Mouse (Mus musculus) intestine, embryonic 16.5 days (tissue): ENCODE results near the gene Pitpnm1. TPM values are rescaled to one million over a fixed set of nuclear protein-coding genes. Genes with fewer than 3 reads are reported as not detected.

Experiments used
- ATAC-seq: fragments of 200-750 bp; cut with Nextera tagmentation; 2 replicates; pipeline ENCODE4 v1.8.0; 2017; ENCODE audit warnings: moderate TSS enrichment, moderate library complexity
- H3K27ac ChIP-seq: fragments of 300-500 bp; sonication (generic); 2 replicates; pipeline ENCODE4 v1.5.1; 2014; ENCODE audit warnings: mild to moderate bottlenecking, low read length
- H3K27me3 ChIP-seq: fragments of 300-500 bp; sonication (generic); replicated peaks from 2 replicates; pipeline ENCODE4 v1.6.1; 2014; ENCODE audit warnings: low read length, control low read depth, mixed read lengths; ENCODE audit not compliant: control insufficient read depth, insufficient read depth
- H3K36me3 ChIP-seq: fragments of 300-500 bp; sonication (generic); 2 replicates; pipeline ENCODE4 v1.6.1; 2014; ENCODE audit warnings: low read length, control low read depth; ENCODE audit not compliant: control insufficient read depth, insufficient read depth
- H3K4me1 ChIP-seq: fragments of 300-500 bp; sonication (generic); 2 replicates; pipeline ENCODE4 v1.6.1; 2014; ENCODE audit warnings: low read length, control low read depth, mixed read lengths; ENCODE audit not compliant: control insufficient read depth, insufficient read depth
- H3K4me2 ChIP-seq: fragments of 300-500 bp; sonication (generic); 2 replicates; pipeline ENCODE4 v1.6.1; 2014; ENCODE audit warnings: low read depth, low read length, control low read depth
- H3K4me3 ChIP-seq: fragments of 300-500 bp; sonication (generic); 2 replicates; pipeline ENCODE4 v1.5.1; 2014; ENCODE audit warnings: mild to moderate bottlenecking, low read length
- H3K9ac ChIP-seq: fragments of 300-500 bp; sonication (generic); 2 replicates; pipeline ENCODE4 v1.6.1; 2014; ENCODE audit warnings: low read depth, low read length
- H3K9me3 ChIP-seq: fragments of 300-500 bp; sonication (generic); 2 replicates; pipeline ENCODE4 v1.6.1; 2016; ENCODE audit warnings: low read length, control low read depth; ENCODE audit not compliant: control insufficient read depth
- WGBS: fragments of 180-500 bp; shearing (Covaris S2); extraction: QIAGEN DNeasy Blood & Tissue Kit; methylation state at CpG from one replicate; pipeline ENCODE4 v1.1.7; 2014; 5-methylcytosine and 5-hydroxymethylcytosine counted together
- polyA plus RNA-seq: library from polyadenylated mRNA; unstranded; fragments of >200 nt; fragmentation: Nextera tagmentation; extraction: Ambion mirVana; gene quantifications from 2 replicates; pipeline ENCODE4 v1.2.1, GENCODE M21; 2015

Gene Pitpnm1
- polyA plus RNA-seq, 1 experiment from 2014 or later, result 19.7 TPM

DNA sequence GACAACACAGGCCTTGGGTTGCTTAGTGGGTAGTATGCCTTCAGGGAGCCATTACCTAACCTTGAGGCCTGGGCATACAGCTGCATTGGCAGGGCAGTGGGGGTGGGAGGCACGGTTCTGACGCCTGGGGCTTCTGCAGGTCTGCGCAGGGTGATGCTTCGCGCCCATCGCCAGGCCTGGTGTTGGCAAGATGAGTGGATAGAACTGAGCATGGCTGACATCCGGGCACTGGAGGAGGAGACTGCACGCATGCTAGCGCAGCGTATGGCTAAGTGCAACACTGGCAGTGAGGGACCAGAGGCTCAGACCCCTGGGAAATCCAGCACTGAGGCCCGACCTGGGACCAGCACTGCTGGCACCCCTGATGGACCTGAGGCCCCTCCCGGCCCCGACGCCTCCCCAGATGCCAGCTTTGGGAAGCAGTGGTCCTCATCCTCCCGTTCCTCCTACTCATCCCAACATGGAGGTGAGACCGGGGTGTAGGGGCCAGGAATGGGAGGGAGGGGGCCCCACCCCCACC lies 4.9 kb downstream of the Pitpnm1 start:
- Histone ChIP-seq H3K4me1 (peaks cover 13% of the 10 kb centered on the region), H3K27me3 (0 out of 2 replicates have a peak, but pooled peaks cover 4% of the 10 kb centered on the region), H3K27ac (no peak overlapping the region), H3K9me3 (no peaks in the 10 kb centered on the region), H3K4me3 (no peak overlapping the region), H3K4me2 (no peak overlapping the region), H3K36me3 (no peaks in the 10 kb centered on the region), H3K9ac (no peak overlapping the region)
- ATAC-seq, result no peak
- 93% methylated on average over 16 of the region's 16 CpGs for WGBS

DNA sequence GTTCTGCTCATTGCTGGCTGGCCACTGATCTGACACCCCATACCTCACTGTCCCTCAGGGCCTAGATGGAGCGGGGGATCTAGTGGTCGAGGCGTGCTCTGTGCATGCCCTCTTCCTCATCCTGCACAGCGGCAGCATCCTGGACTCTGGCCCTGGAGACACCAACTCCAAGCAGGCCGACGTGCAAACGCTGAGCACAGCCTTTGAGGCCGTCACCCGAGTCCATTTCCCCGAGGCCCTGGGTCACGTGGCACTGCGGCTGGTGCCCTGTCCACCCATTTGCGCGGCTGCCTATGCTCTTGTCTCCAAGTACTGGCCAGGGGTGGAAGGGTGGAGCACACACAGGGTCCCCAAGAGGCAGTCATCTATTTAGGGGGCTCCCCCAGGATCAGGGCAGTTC lies 6.9 kb downstream of the Pitpnm1 start:
- no peak overlapping the region for H3K4me2 ChIP-seq
- no peaks in the 10 kb centered on the region for H3K27me3 ChIP-seq
- no peak overlapping the region for H3K9ac ChIP-seq
- H3K4me3 ChIP-seq, result no peak overlapping the region
- H3K9me3 ChIP-seq, result no peaks in the 10 kb centered on the region
- no peak for ATAC-seq
- H3K4me1 ChIP-seq, result no peaks in the 10 kb centered on the region
- H3K27ac ChIP-seq, result no peak overlapping the region
- H3K36me3 ChIP-seq, result no peaks in the 10 kb centered on the region
- 90% methylated on average over 14 of the region's 14 CpGs for WGBS

DNA sequence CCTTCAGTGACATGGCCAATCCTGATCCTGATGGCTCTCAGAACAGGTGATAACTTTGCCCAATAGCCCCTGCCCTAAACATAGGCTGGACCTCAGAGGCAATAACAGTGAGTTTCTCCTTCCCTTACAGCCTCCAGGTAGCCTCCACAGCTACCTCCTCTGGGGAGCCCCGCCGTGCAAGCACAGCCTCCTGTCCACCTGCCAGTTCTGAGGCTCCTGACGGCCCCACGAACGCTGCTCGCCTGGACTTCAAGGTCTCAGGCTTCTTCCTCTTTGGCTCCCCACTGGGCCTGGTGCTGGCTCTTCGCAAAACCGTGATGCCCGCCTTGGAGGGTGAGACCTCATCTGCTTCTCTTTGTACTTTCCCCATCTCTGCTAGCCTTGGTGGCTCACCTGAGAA lies 8.7 kb downstream of the Pitpnm1 start:
- no peaks in the 10 kb centered on the region for H3K9me3 ChIP-seq
- no peak overlapping the region for H3K4me3 ChIP-seq
- peaks cover 10% of the 10 kb centered on the region for H3K4me1 ChIP-seq
- no peaks in the 10 kb centered on the region for H3K36me3 ChIP-seq
- no peak overlapping the region for H3K4me2 ChIP-seq
- no peak overlapping the region for H3K9ac ChIP-seq
- H3K27me3 ChIP-seq, result no peaks in the 10 kb centered on the region
- WGBS, result 85% methylated on average over 9 of the region's 9 CpGs
- no peak overlapping the region for H3K27ac ChIP-seq
- no peak for ATAC-seq

DNA sequence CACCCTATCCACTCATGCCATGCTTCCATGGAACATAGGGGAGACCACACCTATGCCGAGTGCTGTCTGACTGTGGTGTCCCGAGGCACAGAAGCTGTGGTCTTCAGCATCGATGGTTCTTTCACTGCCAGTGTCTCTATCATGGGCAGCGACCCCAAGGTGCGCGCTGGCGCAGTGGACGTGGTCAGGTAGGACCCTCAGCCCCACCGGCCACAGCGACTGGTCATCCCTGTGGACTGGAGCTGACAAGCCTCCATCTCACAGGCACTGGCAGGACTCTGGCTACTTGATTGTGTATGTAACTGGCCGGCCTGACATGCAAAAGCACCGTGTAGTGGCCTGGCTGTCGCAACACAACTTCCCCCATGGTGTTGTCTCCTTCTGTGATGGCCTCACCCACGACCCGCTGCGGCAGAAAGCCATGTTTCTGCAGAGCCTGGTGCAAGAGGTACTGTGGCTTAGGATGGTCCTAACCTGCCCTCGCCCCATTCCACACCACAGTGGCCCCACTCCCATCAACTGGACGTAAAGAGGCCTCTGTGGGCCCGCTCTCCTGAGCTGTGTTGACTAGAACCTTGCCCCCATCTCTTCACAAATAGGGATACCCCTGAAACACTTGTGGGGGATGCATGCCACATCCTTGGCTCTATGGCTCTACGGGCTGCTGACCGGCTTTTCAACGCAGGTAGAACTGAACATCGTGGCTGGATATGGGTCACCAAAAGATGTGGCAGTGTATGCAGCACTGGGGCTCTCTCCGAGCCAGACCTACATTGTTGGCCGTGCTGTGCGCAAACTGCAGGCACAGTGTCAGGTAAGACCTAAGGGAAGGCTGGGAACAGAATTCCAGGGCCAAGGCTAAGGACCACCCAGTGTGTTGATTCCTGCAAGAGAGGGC lies 12.5 kb downstream of the Pitpnm1 start:
- peaks cover 20% of the 10 kb centered on the region for H3K36me3 ChIP-seq

DNA sequence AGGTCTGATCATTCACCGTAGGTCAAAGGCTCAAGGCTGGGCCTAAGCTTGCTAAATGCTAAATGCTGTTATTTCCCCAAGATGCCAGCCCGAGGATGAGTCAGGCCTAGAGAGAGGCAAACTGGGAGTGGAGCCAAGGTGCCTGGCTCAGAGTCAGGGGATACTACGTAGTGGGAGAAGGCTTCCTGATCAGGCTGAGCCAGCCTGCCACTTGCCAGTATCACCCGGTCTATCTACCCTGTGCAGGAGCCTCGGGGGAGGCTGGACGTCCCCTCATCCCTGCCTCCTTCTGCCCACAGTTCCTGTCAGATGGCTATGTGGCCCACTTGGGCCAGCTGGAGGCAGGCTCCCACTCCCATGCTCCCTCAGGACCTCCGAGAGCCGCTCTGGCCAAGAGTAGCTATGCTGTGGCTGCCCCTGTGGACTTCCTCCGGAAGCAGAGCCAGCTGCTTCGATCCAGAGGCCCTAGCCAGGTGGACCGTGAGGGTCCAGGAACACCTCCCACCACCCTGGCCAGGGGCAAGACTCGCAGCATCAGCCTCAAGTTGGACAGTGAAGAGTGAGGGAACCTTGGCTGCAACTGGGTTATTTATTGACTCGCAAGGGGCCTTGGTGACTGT lies 13.5 kb downstream of the Pitpnm1 start:
- peaks cover 23% of the 10 kb centered on the region for H3K4me1 ChIP-seq
- H3K9me3 ChIP-seq, result no peaks in the 10 kb centered on the region
- peaks cover 20% of the 10 kb centered on the region for H3K36me3 ChIP-seq
- peak overlapping the region; percentile 59 for H3K9ac ChIP-seq
- ATAC-seq, result peak; percentile 41
- peak overlapping the region; percentile 15 for H3K4me3 ChIP-seq
- WGBS, result 48% methylated on average over 13 of the region's 13 CpGs
- H3K4me2 ChIP-seq, result peak overlapping the region; percentile 33
- H3K27ac ChIP-seq, result peak overlapping the region; percentile 95
- H3K27me3 ChIP-seq, result no peaks in the 10 kb centered on the region

More for the DNA sequence above, 12.5 kb downstream of the Pitpnm1 start:
- Histone ChIP-seq H3K27ac (peak overlapping the region; percentile 95), H3K4me3 (no peak overlapping the region), H3K4me2 (no peak overlapping the region), H3K9ac (no peak overlapping the region), H3K27me3 (no peaks in the 10 kb centered on the region), H3K9me3 (no peaks in the 10 kb centered on the region), H3K4me1 (peaks cover 23% of the 10 kb centered on the region)
- WGBS, result 96% methylated on average over 26 of the region's 26 CpGs
- ATAC-seq, result no peak

DNA sequence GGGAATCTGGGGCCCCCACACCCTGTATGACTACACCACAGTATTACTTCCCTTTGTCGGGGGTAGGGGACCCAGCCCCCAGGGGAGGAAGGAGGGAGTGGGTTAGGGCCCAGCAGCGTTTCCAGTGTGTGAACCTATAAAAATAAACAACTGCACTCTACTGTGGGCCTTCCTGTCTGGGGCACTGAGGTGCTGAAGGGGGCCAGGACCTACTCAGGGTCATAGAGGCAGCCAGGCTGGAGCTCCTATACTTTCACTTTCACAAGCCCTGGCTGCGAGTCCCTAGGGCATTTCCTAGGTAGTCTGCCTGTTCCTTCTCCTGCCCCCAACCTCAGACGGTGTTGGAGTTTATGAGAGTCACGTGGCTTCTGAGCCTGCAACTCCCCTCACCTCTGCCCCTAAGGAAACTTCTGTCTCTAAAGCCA lies 14.0 kb downstream of the Pitpnm1 start:
- H3K27ac ChIP-seq, result peak overlapping the region; percentile 95
- H3K9me3 ChIP-seq, result no peaks in the 10 kb centered on the region
- H3K36me3 ChIP-seq, result peaks cover 20% of the 10 kb centered on the region
- peak overlapping the region; percentile 33 for H3K4me2 ChIP-seq
- peak overlapping the region; percentile 59 for H3K9ac ChIP-seq
- 18% methylated on average over 5 of the region's 5 CpGs for WGBS
- peaks cover 23% of the 10 kb centered on the region for H3K4me1 ChIP-seq
- peak; percentile 93 for ATAC-seq
- H3K27me3 ChIP-seq, result no peaks in the 10 kb centered on the region
- peak overlapping the region; percentile 15 for H3K4me3 ChIP-seq

DNA sequence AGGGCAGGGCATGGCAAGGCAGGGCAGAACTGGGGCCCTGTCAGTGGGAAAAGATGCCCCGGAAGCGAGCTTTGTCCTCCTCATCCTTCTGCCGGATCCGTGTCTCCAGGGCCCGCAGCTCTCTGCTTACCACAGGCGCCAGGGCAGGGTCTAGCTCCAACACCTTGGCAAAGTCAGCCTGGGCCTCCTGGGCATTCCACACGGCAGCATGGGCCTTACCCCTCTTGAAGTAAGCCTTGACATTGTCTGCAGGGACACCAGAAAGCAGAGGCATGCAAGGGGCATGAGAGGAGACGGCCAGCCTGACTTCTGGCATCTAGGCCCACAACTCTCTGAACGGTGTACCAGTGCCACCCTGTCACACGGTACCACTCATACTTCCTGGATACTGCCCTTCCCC lies 14.8 kb downstream of the Pitpnm1 start:
- Histone ChIP-seq H3K9ac (peak overlapping the region; percentile 59), H3K9me3 (no peaks in the 10 kb centered on the region), H3K36me3 (peaks cover 20% of the 10 kb centered on the region), H3K4me3 (no peak overlapping the region), H3K27me3 (no peaks in the 10 kb centered on the region), H3K4me2 (peak overlapping the region; percentile 33), H3K27ac (peak overlapping the region; percentile 95), H3K4me1 (peaks cover 23% of the 10 kb centered on the region)
- ATAC-seq, result peak; percentile 2; the same call in 1 of the 2 replicates
- 82% methylated on average over 10 of the region's 10 CpGs for WGBS

DNA sequence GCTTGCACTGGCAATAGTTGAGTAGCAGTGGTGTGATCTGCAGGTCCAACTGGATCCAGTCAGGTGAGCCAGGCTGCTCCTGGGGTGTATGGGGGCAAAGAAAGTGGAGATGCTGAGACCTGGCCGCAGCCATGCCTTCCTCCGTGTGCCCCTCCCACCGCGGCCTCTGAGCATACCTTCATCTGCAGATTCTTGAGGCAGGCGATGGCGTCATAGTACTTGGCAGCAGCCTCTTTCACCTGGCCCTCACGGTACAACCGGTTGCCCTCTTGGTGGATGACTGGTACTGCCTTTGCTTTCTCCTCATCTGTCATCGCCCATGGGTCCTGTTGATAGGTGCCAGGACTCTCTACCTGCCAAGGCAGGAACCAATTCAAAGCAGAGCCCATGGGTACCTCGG lies 15.3 kb downstream of the Pitpnm1 start:
- Histone ChIP-seq H3K27ac (no peak overlapping the region), H3K4me2 (no peak overlapping the region), H3K36me3 (peaks cover 21% of the 10 kb centered on the region), H3K9ac (no peak overlapping the region), H3K9me3 (no peaks in the 10 kb centered on the region), H3K4me1 (peaks cover 23% of the 10 kb centered on the region), H3K27me3 (no peaks in the 10 kb centered on the region), H3K4me3 (no peak overlapping the region)
- 95% methylated on average over 10 of the region's 10 CpGs for WGBS
- no peak for ATAC-seq

DNA sequence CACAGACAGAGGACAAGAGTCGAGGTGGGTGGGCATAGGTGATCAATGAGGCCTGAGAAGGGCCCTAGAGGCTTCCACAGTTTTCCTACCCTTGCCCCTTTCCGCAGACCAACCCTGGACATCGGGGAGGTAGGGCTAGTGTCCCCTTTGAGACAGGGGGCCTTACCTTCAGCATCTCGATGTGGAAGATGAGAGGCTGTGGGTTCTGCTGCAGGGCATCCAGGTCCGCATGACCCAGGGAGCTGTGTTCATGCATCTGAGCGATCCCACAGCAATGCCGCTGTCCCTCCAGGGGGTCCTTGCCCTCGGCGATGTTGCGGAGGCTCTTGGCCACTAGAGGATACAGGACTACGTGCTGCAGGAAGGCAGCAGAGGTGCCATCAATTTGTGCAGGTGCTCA lies 16.0 kb downstream of the Pitpnm1 start:
- no peak overlapping the region for H3K27ac ChIP-seq
- no peak for ATAC-seq
- no peak overlapping the region for H3K9ac ChIP-seq
- no peak overlapping the region for H3K4me2 ChIP-seq
- 87% methylated on average over 11 of the region's 11 CpGs for WGBS
- H3K4me1 ChIP-seq, result peaks cover 29% of the 10 kb centered on the region
- no peaks in the 10 kb centered on the region for H3K9me3 ChIP-seq
- no peaks in the 10 kb centered on the region for H3K27me3 ChIP-seq
- peaks cover 21% of the 10 kb centered on the region for H3K36me3 ChIP-seq
- H3K4me3 ChIP-seq, result no peak overlapping the region
